Mouse (Mus musculus): ENCODE measurements around the gene Chst15. TPM values are rescaled to one million over a fixed set of nuclear protein-coding genes. Genes with fewer than 3 reads are reported as not detected.

Gene Chst15
- polyA plus RNA-seq, 1 experiment from 2014 or later: 8.4 TPM

GRCm38 (mm10) chr7:132247567-132247966, 69.5 kb downstream of the Chst15 start:
- DNase-seq (ENCODE audit: low spot score) (peak; percentile 94), ATAC-seq (peak; percentile 94)
- H3K27ac ChIP-seq (ENCODE audit: low read depth, low read length): peak overlapping the region; percentile 85
- H3K9ac ChIP-seq (ENCODE audit: low read length): peak overlapping the region; percentile 29; the same call in 1 of the 2 replicates
- H3K4me2 ChIP-seq (ENCODE audit: low read length): peak overlapping the region; percentile 25
- peaks cover 26% of the 10 kb centered on the region for H3K4me1 ChIP-seq (ENCODE audit: control insufficient read depth, insufficient read depth, low read length)
- H3K27me3 ChIP-seq (replicated peaks; ENCODE audit: control insufficient read depth, insufficient read depth, low read length): no peaks in the 10 kb centered on the region
- no peaks in the 10 kb centered on the region for H3K9me3 ChIP-seq (replicated peaks; ENCODE audit: control insufficient read depth, low read length)
- no peaks in the 10 kb centered on the region for H3K36me3 ChIP-seq (ENCODE audit: control insufficient read depth, insufficient read depth, low read length)
- WGBS: 2% methylated on average over 11 of the region's 11 CpGs
- no peak overlapping the region for H3K4me3 ChIP-seq (ENCODE audit: low read depth, low read length)

DNA sequence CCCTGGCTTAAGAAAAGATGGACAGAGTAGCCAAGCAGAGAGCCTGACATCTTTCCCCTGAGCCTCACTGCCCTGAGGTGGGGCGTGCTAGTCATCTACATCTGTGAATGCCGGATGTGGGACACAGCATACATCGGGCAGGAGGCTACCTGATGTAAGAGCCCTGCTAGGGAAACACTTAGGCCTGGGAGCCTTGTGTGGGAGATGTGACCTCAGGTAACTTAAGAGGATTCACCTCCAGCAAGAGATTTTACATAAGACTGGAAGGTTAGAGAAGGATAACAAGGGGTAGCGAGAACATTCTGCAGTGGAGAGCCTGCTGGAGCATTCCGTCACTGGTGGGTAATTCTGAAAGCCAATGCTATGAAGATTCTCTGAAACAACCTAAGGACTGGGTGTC, 69.9 kb downstream of the Chst15 start:
- Histone ChIP-seq H3K4me1 (ENCODE audit: control insufficient read depth, insufficient read depth, low read length) (peaks cover 26% of the 10 kb centered on the region), H3K9ac (ENCODE audit: low read length) (peak overlapping the region; percentile 29; the same call in 1 of the 2 replicates), H3K27ac (ENCODE audit: low read depth, low read length) (peak overlapping the region; percentile 85), H3K4me2 (ENCODE audit: low read length) (peak overlapping the region; percentile 25), H3K27me3 (replicated peaks; ENCODE audit: control insufficient read depth, insufficient read depth, low read length) (no peaks in the 10 kb centered on the region), H3K4me3 (ENCODE audit: low read depth, low read length) (no peak overlapping the region), H3K36me3 (ENCODE audit: control insufficient read depth, insufficient read depth, low read length) (no peaks in the 10 kb centered on the region), H3K9me3 (replicated peaks; ENCODE audit: control insufficient read depth, low read length) (no peaks in the 10 kb centered on the region)
- DNase-seq (ENCODE audit: low spot score) (no peak), ATAC-seq (peak; percentile 9; the same call in 1 of the 2 replicates)
- 39% methylated on average over 5 of the region's 5 CpGs for WGBS

DNA sequence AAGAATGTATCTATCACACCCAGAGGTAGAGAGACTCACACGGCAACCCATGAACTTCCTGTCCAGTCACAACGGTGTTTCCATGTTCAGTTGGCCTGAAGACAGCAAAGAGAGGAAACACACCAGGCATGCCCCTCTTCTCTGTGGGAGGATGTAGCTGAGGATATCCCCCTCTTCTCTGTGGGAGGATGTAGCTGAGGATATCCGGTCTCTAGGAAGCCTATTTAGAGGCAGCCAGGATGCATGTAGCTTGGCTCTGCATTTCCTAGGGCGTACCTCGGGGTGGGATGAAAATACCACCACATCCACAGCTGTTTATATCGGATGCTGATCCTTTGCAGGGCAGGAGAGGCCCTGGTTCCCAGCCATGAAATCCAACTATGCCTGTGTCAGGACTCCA, 71.3 kb downstream of the Chst15 start:
- Histone ChIP-seq H3K4me2 (ENCODE audit: low read length) (no peak overlapping the region), H3K9ac (ENCODE audit: low read length) (no peak overlapping the region), H3K27me3 (replicated peaks; ENCODE audit: control insufficient read depth, insufficient read depth, low read length) (no peaks in the 10 kb centered on the region), H3K27ac (ENCODE audit: low read depth, low read length) (no peak overlapping the region), H3K4me1 (ENCODE audit: control insufficient read depth, insufficient read depth, low read length) (peaks cover 26% of the 10 kb centered on the region), H3K4me3 (ENCODE audit: low read depth, low read length) (no peak overlapping the region), H3K9me3 (replicated peaks; ENCODE audit: control insufficient read depth, low read length) (no peaks in the 10 kb centered on the region), H3K36me3 (ENCODE audit: control insufficient read depth, insufficient read depth, low read length) (0 out of 2 replicates have a peak, but pooled peaks cover 7% of the 10 kb centered on the region)
- DNase-seq (ENCODE audit: low spot score) (no peak), ATAC-seq (no peak)
- 87% methylated on average over 6 of the region's 6 CpGs for WGBS

GRCm38 (mm10) chr7:132244637-132245036, 72.4 kb downstream of the Chst15 start:
- H3K4me3 ChIP-seq (ENCODE audit: low read depth, low read length): no peak overlapping the region
- no peak overlapping the region for H3K9ac ChIP-seq (ENCODE audit: low read length)
- H3K27me3 ChIP-seq (replicated peaks; ENCODE audit: control insufficient read depth, insufficient read depth, low read length): no peaks in the 10 kb centered on the region
- no peak overlapping the region for H3K4me2 ChIP-seq (ENCODE audit: low read length)
- 0 out of 2 replicates have a peak, but pooled peaks cover 7% of the 10 kb centered on the region for H3K36me3 ChIP-seq (ENCODE audit: control insufficient read depth, insufficient read depth, low read length)
- peaks cover 26% of the 10 kb centered on the region for H3K4me1 ChIP-seq (ENCODE audit: control insufficient read depth, insufficient read depth, low read length)
- no peaks in the 10 kb centered on the region for H3K9me3 ChIP-seq (replicated peaks; ENCODE audit: control insufficient read depth, low read length)
- WGBS: 95% methylated on average over 14 of the region's 14 CpGs
- ATAC-seq (no peak), DNase-seq (ENCODE audit: low spot score) (no peak)
- H3K27ac ChIP-seq (ENCODE audit: low read depth, low read length): no peak overlapping the region

DNA sequence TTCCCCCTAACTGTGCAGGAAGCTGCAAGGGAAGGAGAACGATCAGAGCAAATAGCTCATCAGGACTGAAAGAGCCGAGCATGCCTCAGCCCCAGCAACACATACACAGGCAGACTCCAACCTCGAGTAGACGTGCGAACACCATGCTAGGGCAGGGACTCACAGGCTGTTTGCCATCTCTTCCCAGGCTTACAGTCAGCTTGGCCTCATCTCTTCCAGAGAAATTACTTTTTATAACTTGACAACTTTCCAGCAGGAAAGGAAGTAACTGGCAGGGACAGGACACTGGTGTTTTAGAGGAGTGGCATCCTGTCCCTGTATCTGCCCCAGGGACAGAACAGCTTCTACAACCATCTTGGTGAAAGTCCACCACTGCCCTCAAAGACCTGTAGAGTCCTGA, 73.8 kb downstream of the Chst15 start:
- Histone ChIP-seq H3K4me3 (ENCODE audit: low read depth, low read length) (no peak overlapping the region), H3K27ac (ENCODE audit: low read depth, low read length) (no peak overlapping the region), H3K9ac (ENCODE audit: low read length) (no peak overlapping the region), H3K4me1 (ENCODE audit: control insufficient read depth, insufficient read depth, low read length) (peaks cover 22% of the 10 kb centered on the region), H3K9me3 (replicated peaks; ENCODE audit: control insufficient read depth, low read length) (no peaks in the 10 kb centered on the region), H3K36me3 (ENCODE audit: control insufficient read depth, insufficient read depth, low read length) (peaks cover 10% of the 10 kb centered on the region; the same call in 1 of the 2 replicates), H3K27me3 (replicated peaks; ENCODE audit: control insufficient read depth, insufficient read depth, low read length) (no peaks in the 10 kb centered on the region), H3K4me2 (ENCODE audit: low read length) (no peak overlapping the region)
- no peak for DNase-seq (ENCODE audit: low spot score)
- no peak for ATAC-seq
- WGBS: 81% methylated on average over 5 of the region's 5 CpGs

DNA sequence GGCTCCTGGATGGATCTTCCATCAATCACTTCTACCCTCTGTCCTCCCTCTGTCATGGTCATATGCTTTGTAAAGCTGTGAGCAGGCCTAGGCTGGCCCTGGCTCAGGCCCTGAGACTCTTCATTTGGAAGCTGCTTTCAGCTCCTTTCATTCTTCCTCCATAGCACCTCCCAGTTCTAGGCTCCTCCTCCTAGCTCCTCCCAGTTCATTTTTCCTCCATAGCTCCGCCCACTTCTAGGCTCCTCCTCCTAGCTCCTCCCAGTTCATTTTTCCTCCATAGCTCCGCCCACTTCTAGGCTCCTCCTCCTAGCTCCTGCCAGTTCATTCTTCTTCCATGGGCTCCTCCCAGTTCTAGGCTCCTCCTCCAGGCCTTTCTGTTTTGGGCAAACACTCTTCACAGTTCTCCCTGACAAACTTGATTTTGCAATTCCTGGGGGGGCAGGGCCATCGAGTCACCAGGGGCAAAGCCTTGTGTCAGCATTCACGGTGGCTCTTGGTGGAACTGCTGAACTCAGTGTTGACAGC, 74.3 kb downstream of the Chst15 start:
- Histone ChIP-seq H3K9me3 (replicated peaks; ENCODE audit: control insufficient read depth, low read length) (no peaks in the 10 kb centered on the region), H3K9ac (ENCODE audit: low read length) (no peak overlapping the region), H3K4me3 (ENCODE audit: low read depth, low read length) (no peak overlapping the region), H3K27ac (ENCODE audit: low read depth, low read length) (no peak overlapping the region), H3K36me3 (ENCODE audit: control insufficient read depth, insufficient read depth, low read length) (peaks cover 15% of the 10 kb centered on the region; the same call in 1 of the 2 replicates), H3K4me1 (ENCODE audit: control insufficient read depth, insufficient read depth, low read length) (peaks cover 16% of the 10 kb centered on the region), H3K4me2 (ENCODE audit: low read length) (no peak overlapping the region), H3K27me3 (replicated peaks; ENCODE audit: control insufficient read depth, insufficient read depth, low read length) (no peaks in the 10 kb centered on the region)
- 56% methylated on average over 4 of the region's 4 CpGs for WGBS
- no peak for ATAC-seq
- no peak for DNase-seq (ENCODE audit: low spot score)

GRCm38 (mm10) chr7:132238921-132239320, 78.1 kb downstream of the Chst15 start:
- DNase-seq (ENCODE audit: low spot score) (no peak), ATAC-seq (no peak)
- 74% methylated on average over 3 of the region's 3 CpGs for WGBS
- no peak overlapping the region for H3K27ac ChIP-seq (ENCODE audit: low read depth, low read length)
- no peaks in the 10 kb centered on the region for H3K9me3 ChIP-seq (replicated peaks; ENCODE audit: control insufficient read depth, low read length)
- no peaks in the 10 kb centered on the region for H3K27me3 ChIP-seq (replicated peaks; ENCODE audit: control insufficient read depth, insufficient read depth, low read length)
- H3K36me3 ChIP-seq (ENCODE audit: control insufficient read depth, insufficient read depth, low read length): peaks cover 18% of the 10 kb centered on the region; the same call in 1 of the 2 replicates
- H3K9ac ChIP-seq (ENCODE audit: low read length): no peak overlapping the region
- no peak overlapping the region for H3K4me3 ChIP-seq (ENCODE audit: low read depth, low read length)
- no peak overlapping the region for H3K4me2 ChIP-seq (ENCODE audit: low read length)
- no peaks in the 10 kb centered on the region for H3K4me1 ChIP-seq (ENCODE audit: control insufficient read depth, insufficient read depth, low read length)

DNA sequence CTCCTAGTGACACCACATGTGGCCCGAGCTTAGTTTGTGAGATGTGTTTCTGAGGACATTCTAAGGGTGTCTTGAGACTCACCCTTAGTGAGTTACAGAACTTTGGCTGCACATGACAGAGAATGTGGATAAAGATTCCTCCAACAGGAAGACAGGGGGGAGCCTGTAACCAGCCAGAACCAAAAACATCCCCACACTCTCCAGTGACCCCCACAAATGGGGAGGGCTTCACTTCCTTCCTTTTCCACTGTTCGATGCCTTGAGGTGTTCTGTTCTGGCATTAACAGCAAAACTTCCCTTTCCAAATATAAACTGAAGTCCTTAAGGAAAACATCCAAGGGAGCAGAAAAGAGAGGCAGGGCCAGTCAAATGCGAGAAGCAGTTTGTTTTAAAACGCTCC, 79.8 kb downstream of the Chst15 start:
- no peak overlapping the region for H3K27ac ChIP-seq (ENCODE audit: low read depth, low read length)
- H3K4me1 ChIP-seq (ENCODE audit: control insufficient read depth, insufficient read depth, low read length): no peaks in the 10 kb centered on the region
- H3K4me3 ChIP-seq (ENCODE audit: low read depth, low read length): no peak overlapping the region
- no peak overlapping the region for H3K9ac ChIP-seq (ENCODE audit: low read length)
- H3K4me2 ChIP-seq (ENCODE audit: low read length): no peak overlapping the region
- no peaks in the 10 kb centered on the region for H3K9me3 ChIP-seq (replicated peaks; ENCODE audit: control insufficient read depth, low read length)
- H3K36me3 ChIP-seq (ENCODE audit: control insufficient read depth, insufficient read depth, low read length): peaks cover 18% of the 10 kb centered on the region; the same call in 1 of the 2 replicates
- DNase-seq (ENCODE audit: low spot score) (no peak), ATAC-seq (no peak)
- no peaks in the 10 kb centered on the region for H3K27me3 ChIP-seq (replicated peaks; ENCODE audit: control insufficient read depth, insufficient read depth, low read length)
- WGBS: 88% methylated on average over 4 of the region's 4 CpGs

GRCm38 (mm10) chr7:132236789-132237188, 80.2 kb downstream of the Chst15 start:
- Histone ChIP-seq H3K36me3 (ENCODE audit: control insufficient read depth, insufficient read depth, low read length) (peaks cover 18% of the 10 kb centered on the region; the same call in 1 of the 2 replicates), H3K9ac (ENCODE audit: low read length) (no peak overlapping the region), H3K27ac (ENCODE audit: low read depth, low read length) (no peak overlapping the region), H3K9me3 (replicated peaks; ENCODE audit: control insufficient read depth, low read length) (no peaks in the 10 kb centered on the region), H3K4me3 (ENCODE audit: low read depth, low read length) (no peak overlapping the region), H3K4me1 (ENCODE audit: control insufficient read depth, insufficient read depth, low read length) (no peaks in the 10 kb centered on the region), H3K27me3 (replicated peaks; ENCODE audit: control insufficient read depth, insufficient read depth, low read length) (no peaks in the 10 kb centered on the region), H3K4me2 (ENCODE audit: low read length) (no peak overlapping the region)
- 71% methylated on average over 8 of the region's 8 CpGs for WGBS
- ATAC-seq (no peak), DNase-seq (ENCODE audit: low spot score) (no peak)
